Mouse (Mus musculus) frontal cortex, postnatal 25 days (tissue): ENCODE measurements around the gene Lbp.
A peak's percentile ranks its signal among the peaks of the same experiment; 100 is the strongest.

Experiments
- DNase-seq, 2 experiments: peaks; one replicate each; pipeline ENCODE4 v3.0.0; 2022; ENCODE audit warnings: low spot score in 2 of 2

The Lbp gene

DNA sequence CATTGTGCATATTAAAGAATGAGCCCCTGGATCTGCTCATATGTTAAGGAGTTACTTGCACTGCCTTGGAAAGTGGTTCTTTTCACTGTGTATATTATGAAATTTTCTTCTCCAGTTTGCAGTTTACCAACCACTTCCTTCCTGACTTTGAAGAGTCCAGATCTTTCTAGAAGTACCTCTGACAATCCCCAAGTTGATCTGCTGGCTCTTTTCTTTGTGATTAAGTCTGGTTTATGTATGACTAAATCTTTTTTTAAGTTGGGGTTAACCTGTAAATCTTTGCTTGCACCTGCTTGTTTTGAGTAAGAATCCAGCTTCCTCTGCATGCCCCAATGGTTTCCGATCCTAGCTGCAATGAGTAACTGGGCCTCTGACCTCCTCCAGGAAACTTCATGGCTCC is 6.8 kb downstream of the Lbp start:
- no peak for DNase-seq

DNA sequence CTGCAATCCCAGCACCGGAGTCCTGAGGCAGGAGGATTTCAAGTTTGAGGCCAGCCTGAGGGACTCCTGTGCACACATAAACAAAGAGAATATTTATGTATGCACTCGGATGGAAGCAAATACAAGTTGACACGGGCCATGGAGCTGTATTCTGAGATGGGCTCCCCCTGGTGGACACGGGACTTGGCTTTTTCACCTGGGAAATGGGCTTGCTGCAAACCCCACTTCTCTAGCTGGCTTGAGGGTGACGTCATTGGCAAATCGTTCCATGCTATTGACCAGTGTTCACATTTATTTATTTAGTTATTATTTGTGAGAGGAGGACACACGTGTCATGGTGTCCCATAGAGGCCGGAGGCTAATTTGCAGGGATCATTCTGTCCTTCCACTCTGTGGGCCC is 10.1 kb downstream of the Lbp start:
- no peak for DNase-seq

DNA sequence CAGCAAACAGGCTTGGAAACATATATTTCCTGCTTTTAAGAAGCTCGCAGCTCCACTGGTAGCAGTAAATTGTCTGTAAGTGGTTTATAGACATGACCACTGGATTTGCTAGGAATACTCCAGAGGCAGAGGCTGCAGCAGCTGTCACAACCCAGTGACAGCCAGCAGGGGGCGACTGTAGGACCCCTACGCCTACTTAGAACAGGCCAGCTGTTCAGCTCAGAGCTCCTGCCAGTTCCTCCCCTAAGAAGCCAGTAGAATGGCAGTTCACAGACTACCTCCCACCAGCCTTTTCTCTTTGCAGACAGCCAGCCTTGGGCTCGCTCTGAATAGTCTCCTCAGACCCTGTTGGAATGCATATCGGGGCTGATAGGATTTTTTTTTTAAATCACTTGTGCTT is 10.7 kb downstream of the Lbp start:
- DNase-seq, result peak; percentile 46 to 52

DNA sequence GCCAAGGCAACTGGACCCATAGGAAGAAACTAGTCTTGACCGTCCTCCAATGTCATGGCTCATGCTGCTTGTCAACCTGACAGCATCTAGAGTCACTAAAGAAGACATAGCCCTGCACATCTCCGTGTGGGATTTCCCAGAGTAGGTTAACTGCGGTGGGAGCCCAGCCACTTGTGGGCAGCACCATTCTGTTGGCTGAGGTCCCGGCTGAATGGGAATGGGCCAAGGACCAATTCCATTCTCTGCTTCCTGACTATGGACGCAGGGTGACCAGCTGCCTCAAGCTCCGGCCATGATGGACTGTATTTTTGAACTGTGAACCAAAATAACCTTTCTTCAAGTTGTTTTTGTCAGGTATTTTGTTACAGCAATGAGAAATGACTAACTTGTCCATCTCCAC is 15.3 kb downstream of the Lbp start:
- no peak for DNase-seq

DNA sequence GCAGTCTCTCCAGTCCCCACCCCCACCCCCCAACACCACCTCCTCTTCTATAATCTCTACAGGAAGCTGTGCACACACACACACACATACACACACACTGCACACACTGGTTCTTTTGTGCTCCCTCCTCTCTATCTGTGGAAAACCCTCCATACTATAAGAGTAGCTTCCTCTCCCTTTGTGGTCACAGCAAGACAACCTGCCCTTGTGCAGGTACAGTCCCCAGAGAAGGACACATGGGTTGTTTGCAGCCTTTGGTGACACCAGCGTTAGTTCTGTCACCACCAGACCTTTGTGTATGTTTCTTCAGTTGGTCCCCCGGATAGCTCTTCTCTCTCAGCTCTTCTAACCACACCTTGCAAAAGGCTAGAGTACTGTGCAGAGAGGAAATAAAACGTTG is 16.6 kb downstream of the Lbp start:
- no peak for DNase-seq

DNA sequence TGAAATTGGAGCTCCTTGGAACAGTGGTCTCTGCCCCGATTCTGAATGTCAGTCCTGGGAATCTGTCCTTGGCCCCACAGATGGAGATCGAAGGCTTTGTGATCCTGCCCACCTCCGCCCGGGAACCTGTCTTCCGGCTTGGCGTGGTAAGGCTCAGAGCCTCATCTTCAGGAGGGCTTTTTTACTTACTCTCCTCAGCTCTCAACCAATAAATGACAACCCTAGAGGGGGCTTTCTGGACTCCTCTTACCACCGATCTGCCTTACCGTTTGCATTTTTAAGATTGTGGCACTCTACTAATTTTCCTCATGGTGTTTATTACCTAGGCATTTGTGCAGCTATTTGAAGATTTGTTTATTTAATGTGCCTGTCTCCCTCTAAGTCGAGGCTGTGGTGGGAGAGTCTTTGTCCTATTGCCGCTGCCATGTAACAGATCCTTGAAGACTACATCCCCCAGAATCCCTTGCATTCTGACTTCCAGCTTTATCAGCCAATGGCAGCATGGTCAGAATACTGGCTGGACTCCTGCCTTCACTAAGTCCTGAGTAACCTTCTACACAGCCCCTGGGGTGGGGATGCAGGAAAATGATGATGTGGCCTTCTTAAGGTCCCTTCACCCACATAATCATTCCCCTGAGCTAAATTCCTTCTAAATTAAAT is 18.4 kb downstream of the Lbp start:
- DNase-seq, result no peak

DNA sequence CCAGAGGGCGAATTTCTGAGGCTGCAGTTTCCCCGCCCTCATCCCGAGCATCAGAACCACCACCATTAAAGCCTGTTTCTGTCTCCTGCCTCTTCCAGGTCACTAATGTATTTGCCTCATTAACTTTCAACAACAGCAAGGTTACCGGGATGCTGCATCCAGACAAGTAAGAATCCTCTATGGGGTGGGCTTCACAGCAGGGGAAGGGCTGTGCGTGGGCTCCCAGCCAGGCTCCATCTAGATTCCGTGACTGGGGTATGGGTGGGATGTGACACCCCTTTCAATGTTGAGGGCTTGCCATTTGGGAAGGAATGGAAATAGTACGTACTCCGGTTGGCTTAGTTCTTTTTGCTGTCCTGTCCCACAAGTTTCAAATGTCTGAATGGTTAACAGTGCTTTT is 19.3 kb downstream of the Lbp start:
- no peak for DNase-seq

DNA sequence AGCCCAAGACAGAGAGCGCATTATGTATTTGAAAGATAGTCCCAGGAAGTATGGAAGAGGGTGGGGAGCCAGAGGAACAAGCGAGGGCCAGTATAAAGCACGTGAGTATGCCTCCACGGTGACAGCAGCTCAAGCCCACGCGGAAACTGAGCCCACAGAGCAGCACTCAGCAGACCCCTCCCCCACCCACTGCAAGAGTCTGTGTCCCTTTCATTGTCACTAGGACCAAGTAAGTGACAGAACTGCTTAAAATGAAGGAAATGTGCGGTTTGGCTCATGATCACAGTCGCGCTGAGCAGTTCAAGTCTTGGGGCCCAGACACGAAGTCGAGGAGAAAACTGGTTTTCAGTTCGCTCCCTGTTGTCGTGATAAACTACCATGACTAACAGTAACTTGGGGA is 28.1 kb downstream of the Lbp start:
- DNase-seq, result no peak

DNA sequence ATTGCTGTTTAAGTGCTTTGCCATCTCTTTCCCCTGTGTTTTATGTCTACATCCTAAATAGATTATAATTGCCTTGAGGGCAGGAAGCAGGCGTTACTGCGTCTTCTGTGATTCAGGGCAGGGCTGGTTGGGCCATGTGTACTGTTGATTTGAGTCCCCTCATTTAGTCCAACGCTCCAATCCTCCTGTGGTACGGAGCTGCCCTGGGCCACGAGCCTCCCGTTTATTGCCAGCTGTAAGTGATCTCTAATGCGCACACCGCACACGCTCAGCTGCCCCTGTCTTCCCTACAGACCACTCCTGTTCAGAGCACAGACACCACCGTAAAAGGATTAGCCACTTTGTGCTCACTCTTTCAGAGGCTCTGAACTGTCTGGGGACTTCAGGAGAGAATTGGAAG is 31.4 kb downstream of the Lbp start:
- no peak for DNase-seq

DNA sequence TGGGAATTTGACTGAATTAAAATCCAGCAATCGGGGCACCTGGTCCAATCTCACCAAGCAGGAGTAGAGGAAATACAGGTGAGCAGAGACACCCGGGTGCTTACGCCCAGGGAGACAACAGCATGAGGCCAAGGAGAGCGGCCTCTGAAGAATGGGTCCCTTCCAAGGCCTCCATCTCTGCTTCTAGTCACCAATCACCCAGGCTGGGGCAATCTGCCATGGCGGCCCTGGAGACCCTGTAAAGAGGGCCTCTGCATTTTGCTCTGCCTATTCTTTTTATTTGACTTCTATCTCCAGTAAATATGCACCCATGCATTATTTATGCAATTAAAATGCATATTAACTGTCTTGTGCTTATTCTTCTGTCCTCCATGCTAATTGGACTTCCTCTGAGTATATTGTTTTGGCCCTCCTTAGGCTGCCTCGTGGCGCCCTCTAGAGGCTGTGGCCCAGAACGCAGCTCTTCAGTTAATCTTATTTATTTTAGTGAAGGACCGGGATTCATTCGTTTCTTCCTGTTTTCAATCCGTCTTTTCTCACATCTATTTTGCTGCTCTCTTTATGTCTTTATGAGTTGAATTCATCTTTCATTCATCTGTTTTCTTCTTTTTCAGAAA is 33.8 kb downstream of the Lbp start:
- DNase-seq, result peak; percentile 44 to 62

DNA sequence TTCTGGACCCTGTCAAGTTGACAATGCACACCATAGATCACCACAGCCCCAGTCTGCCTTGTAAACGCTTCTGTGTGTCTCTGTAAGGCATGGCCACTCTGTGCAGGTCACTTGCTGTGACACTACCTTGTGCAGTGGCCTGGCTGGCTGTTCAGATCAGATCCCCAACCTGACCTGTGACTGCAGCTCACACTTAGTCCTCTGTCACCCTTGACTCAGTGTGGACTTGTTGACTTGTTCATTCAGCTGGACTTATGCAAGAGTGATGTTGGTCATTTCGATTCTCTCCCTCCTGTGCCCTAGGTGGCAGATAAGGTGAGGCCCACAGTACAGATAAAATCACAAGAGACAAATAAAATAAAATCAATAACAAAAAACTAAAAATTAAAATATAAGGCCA is 35.0 kb downstream of the Lbp start:
- DNase-seq, result no peak

DNA sequence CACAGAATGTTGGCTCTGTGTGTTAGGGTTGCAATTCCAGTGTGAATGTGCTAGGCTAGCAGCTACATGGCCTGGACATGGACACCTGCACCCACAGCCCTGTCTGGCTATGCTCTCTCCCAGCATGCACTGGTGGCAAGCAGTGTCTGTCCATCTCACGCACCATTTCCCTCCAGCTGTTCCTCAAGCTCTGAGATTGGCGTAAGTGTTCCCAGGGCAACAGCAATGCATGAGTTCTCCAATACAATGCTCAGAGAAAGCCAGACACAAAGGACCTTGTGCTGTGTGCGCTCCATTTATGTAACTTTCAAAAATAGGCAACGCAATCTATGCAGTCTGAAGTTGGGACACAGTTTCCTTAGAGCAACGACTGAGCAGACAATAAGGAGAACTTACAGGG is 37.2 kb downstream of the Lbp start:
- no peak for DNase-seq

DNA sequence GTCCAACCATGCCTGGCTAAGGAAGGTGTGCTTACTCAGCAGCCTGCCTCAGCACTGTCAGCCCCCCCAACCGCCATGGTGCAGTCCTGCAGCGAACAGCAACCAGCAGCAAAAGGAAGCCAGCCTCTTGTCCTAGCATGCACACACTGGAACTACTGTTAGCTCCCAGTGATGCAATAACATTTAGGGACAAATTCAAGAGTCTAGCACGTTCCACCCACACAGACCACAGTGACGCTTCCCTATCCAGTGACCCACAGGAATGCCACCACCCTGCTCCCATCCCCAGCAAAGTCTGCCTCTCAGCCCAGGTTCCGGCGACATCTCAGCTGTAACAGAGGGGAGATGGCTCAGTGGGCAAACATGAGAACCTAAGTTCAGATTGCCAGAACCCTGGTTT is 40.2 kb downstream of the Lbp start:
- no peak for DNase-seq

DNA sequence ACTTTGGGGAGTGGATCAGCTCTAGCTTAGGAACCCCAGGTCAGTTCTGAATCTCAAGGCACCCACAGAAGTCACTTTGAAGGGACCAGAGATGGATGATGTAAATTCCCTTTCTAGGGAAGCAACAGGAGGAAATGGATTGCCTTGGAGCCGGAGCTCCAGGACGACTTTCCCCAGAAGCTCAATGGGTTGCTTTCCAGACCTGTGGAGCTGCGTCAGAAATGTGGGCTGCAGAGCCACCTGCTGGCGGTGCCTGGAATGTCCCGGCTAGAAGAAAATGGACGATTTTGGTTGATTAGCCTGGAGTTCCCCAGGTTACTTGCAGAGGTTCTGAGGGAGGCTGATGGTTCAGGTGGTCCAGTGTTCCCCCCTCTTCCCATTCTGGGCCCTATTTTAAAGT is 41.6 kb downstream of the Lbp start:
- peak; percentile 51 to 67 for DNase-seq

DNA sequence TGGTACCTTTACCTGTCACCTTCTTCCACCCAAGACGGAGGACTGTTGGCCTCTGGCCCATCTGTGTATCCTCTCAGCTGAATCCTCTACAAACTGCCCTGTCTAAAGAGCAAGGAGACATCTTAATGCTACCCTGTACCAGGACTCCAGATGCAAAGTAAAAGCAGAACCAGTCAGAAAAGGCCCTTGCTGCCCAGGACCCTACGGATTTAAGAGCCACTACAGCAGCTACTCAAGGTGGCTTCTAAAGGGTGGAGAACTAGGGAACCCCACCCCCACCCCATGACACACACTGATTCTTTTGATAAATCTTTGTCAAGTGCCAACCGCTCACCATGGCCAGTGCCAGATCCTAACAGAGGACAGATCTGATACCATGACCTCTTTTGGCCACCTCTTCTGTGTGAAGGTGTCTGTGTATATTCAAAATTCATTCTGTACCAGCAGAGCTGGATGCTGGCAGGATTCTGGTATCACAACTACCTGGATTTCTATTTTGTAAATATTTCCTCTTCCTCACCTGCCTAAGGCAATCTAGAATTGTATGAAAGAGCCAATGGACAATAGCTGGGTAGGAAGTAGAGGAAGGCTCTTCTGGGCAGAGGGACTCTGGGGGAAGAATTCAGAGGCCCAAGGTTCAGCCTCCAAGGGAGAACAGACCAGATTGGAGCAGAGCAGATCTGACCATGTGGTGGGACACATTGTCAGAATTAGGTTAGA is 46.7 kb downstream of the Lbp start:
- no peak for DNase-seq

DNA sequence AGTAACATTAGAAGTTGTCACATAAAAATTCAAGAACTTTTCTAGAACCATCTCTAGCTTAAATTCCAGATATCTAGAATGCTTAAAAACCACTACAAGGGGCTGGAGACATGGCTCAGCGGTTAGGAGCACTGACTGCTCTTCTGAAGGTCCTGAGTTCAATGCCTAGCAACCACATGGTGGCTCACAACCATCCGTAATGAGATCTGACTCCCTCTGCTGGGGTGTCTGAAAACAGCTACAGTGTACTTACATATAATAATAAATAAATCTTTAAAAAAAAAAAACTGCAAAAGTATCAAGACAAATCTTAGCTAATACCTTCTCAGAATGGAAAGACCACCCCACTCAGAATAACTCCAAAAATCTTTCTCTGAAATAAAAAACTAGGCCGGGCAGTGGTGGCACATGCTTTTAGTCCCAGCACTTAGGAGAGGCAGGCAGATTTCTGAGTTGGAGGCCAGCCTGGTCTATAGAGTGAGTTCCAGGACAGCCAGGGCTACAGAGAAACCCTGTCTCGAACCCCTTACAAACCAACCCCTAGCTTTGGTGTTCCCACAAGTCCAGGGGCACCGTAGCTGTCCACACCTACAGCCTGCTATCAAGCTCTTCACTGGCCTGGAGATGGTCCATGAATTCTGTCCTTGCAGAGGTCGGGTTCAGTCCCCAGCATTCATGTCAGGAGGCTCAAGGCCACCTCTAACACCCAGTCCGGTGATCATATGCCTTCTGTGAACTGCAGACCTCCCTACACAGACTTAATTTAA is 48.2 kb downstream of the Lbp start:
- DNase-seq, result no peak

DNA sequence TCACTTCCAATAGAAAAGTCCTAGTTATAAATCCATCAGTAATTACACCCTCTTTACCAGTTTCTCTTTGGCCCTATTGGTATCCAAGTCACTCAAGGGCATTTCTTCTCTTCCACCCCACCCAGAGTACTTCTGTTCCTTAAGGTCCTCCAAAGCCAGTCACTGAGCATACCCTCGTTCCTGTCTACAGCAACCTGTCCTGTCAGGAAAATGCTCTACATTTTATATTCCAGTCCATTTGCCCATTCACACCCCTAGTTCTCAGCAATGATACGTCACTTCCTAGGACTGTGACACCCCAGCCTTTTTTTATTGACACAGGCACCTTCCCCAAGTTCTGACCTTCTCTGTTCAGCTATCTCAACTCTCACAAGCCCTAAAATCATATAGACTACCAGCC is 48.9 kb downstream of the Lbp start:
- DNase-seq, result no peak

DNA sequence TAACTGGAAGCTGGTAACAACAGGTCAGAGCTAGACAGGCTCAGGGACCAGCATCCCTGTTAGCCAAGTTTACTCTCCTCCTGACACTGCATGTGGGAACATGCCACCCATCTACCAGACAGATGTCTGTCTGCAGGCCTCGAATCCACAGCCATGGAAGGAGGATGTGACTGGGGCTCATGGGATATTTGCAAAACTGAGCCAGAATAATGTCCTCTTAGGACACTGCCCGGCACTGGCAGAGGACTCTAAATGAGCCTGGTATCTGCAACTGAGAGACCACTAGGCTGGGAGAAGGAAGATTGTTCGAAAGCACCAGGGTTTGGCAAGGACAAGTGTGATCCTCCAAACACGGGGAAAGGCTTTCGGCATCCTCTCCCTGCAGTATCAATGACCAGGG is 49.8 kb downstream of the Lbp start:
- DNase-seq, result no peak

DNA sequence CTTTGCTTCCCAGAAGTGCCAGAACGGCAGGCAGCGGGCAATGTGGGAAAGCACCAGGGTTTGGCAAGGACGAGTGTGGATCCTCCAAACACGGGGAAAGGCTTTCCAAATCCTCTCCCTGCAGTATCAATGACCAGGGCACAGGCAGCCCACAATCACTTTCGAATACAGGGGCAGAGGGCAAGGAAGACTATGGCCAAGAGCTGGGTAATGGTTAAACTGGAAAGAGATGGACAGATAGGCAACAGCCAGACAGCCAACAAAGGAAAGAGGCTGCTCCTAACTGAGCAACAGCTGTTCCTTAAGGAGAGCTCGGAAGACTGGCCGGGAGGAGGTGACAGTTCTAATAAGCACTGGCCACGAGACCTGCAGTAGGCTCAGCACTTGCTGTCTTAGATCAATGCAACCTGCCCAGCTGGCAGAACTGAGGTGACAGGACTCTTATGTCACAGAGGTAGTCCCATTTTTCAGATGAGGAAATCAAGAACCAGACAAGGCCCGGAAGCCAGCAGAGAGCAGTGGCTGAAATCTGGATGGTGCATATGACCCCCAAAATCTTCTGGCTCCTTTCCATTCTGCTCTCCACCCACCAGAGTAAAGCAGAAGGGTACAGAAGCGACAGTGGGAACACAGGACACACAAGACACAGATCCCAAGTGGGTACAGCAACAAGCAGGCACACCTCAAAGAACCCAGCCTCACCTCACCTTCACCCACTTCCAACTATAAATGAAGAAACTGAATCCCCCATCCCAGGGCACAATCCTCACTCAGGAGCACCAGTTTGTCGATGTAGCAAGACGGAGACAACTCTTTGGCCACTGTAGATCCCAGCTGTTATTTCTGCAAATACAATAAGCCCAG is 53.7 kb downstream of the Lbp start:
- DNase-seq, result no peak

DNA sequence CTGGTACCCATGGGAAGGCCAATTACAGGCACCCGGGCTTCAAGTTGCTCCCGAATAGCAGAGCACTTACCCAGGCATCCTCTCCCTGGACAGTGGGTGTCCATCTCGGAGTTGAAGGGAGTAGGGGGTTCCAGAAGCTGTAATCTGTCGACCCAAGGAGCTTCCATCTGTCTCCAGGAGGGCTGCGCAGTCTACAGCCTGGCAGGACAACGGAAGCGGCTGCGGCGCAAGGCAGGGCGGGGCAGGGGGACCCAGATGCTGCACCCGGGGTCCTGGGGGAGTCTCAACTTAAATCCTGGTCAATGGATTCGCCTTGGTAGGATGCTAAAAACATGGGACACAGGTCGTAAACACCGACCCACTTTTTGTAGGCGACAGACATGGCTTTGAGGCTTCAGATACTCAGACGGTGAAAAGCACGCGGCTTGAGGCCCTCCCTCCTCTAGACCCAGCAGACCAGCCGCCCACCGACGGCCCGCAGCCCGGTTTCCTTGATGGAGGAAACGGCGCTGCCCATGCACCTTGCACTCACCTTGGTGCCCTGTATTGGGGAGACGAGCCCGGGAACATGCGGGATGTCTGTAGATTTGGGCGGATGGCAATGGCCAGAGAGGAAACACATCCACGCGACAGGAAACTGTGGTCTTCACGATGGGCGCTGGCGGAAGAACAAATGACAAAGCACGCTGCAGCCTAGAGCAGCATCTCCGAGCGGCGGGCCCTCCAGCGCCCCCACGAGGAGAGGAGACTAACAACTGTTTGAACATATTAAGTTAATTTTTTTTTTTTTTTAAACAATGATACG is 54.8 kb downstream of the Lbp start:
- peak; percentile 75 to 82 for DNase-seq
